Mouse (Mus musculus) hindbrain, embryonic 11.5 days (tissue): ENCODE measurements around the gene Map3k6. TPM values are rescaled to one million over a fixed set of nuclear protein-coding genes. Genes with fewer than 3 reads are reported as not detected.

Source experiments
- ATAC-seq: fragments of 200-750 bp; cut with Nextera tagmentation; 2 replicates; pipeline ENCODE4 v1.8.0; 2017; ENCODE audit warnings: mild to moderate bottlenecking, moderate TSS enrichment, moderate library complexity; ENCODE audit not compliant: low FRiP score
- DNase-seq: peaks from one replicate; pipeline ENCODE4 v3.0.0-alpha.2; 2015; ENCODE audit warnings: low spot score
- H3K27ac ChIP-seq: fragments of 300-500 bp; sonication (generic); 2 replicates; pipeline ENCODE4 v1.5.1; 2014; ENCODE audit warnings: mild to moderate bottlenecking, low read depth, low read length
- H3K27me3 ChIP-seq: fragments of 300-500 bp; sonication (generic); 2 replicates; pipeline ENCODE4 v1.6.1; 2014; ENCODE audit warnings: mild to moderate bottlenecking, low read length, moderate library complexity, mixed read lengths; ENCODE audit not compliant: control insufficient read depth, insufficient read depth
- H3K36me3 ChIP-seq: fragments of 300-500 bp; sonication (generic); 2 replicates; pipeline ENCODE4 v1.6.1; 2014; ENCODE audit warnings: mild to moderate bottlenecking, low read length, moderate library complexity, mixed read lengths; ENCODE audit not compliant: control insufficient read depth, insufficient read depth
- H3K4me1 ChIP-seq: fragments of 300-500 bp; sonication (generic); replicated peaks from 2 replicates; pipeline ENCODE4 v1.6.1; 2014; ENCODE audit warnings: low read length, mixed read lengths; ENCODE audit not compliant: control insufficient read depth, insufficient read depth
- H3K4me2 ChIP-seq: fragments of 300-500 bp; sonication (generic); replicated peaks from 2 replicates; pipeline ENCODE4 v1.6.1; 2014; ENCODE audit warnings: mild to moderate bottlenecking, low read depth, low read length
- H3K4me3 ChIP-seq: fragments of 300-500 bp; sonication (generic); 2 replicates; pipeline ENCODE4 v1.5.1; 2014; ENCODE audit warnings: low read depth, low read length
- H3K9ac ChIP-seq: fragments of 300-500 bp; sonication (generic); 2 replicates; pipeline ENCODE4 v1.6.1; 2014; ENCODE audit warnings: low read depth, low read length
- H3K9me3 ChIP-seq: fragments of 300-500 bp; sonication (generic); 2 replicates; pipeline ENCODE4 v1.6.1; 2016; ENCODE audit warnings: low read length; ENCODE audit not compliant: control insufficient read depth
- WGBS: fragments of 180-500 bp; shearing (Covaris S2); extraction: QIAGEN DNeasy Blood & Tissue Kit; methylation state at CpG from one replicate; pipeline ENCODE4 v1.1.7; 2014; 5-methylcytosine and 5-hydroxymethylcytosine counted together
- polyA plus RNA-seq: library from polyadenylated mRNA; unstranded; fragments of >200 nt; fragmentation: Nextera tagmentation; extraction: Ambion mirVana; gene quantifications from 2 replicates; pipeline ENCODE4 v1.2.1, GENCODE M21; 2014

Gene Map3k6
- polyA plus RNA-seq, 1 experiment from 2014 or later: 3.0 TPM

DNA sequence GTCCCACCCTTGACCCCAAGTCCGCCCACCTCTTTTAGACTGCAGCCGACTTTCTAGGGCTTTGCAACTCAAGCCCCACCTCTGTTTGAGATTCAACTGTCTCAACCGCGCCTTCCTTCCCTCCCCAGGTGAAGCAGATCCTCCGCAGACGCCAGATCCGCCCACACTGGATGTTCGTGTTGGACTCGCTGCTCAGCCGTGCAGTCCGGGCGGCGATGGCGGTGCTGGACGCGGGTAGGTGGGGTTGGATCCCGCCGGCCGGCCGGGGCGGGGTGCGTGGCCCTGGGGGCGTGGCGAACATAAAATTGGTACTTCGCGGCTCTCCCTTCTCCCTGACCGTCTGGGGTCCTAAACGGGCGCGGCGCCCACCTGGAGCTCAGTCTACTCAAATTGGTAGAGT lies 10.6 kb downstream of the Map3k6 start:
- peaks cover 7% of the 10 kb centered on the region; the same call in 1 of the 2 replicates for H3K4me1 ChIP-seq
- peak overlapping the region; percentile 46 for H3K4me2 ChIP-seq
- ATAC-seq: no peak
- peak overlapping the region; percentile 32 for H3K4me3 ChIP-seq
- H3K27me3 ChIP-seq: peaks cover 52% of the 10 kb centered on the region
- DNase-seq: peak; percentile 38
- peak overlapping the region; percentile 42; the same call in 1 of the 2 replicates for H3K9ac ChIP-seq
- WGBS: 2% methylated on average over 30 of the region's 31 CpGs
- no peak overlapping the region for H3K27ac ChIP-seq
- no peaks in the 10 kb centered on the region for H3K9me3 ChIP-seq
- no peaks in the 10 kb centered on the region for H3K36me3 ChIP-seq

DNA sequence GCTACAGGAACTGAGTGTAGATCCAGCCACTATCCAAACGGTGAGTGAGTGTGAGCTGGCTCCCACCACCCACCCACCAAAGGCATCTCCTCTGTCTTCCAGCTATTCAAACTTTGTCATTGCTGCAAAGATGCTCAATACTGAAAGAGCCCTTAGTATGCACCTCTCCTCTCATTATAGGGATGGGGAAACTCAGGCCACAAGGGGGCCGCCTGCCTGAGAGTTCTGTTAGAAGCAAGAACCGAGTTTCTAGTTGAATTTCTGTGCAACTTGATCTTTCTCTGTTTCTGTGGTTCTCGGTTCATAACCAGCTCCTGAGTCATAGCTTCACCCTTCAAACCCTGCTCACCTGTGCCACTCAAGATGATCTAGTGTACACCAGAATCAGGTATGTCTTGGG lies 11.5 kb downstream of the Map3k6 start:
- Histone ChIP-seq H3K9me3 (no peaks in the 10 kb centered on the region), H3K36me3 (no peaks in the 10 kb centered on the region), H3K9ac (no peak overlapping the region), H3K4me3 (no peak overlapping the region), H3K4me2 (no peak overlapping the region), H3K27me3 (peaks cover 55% of the 10 kb centered on the region), H3K27ac (no peak overlapping the region), H3K4me1 (peaks cover 7% of the 10 kb centered on the region; the same call in 1 of the 2 replicates)
- ATAC-seq (no peak), DNase-seq (no peak)
- 37% methylated on average over 4 of the region's 4 CpGs for WGBS

DNA sequence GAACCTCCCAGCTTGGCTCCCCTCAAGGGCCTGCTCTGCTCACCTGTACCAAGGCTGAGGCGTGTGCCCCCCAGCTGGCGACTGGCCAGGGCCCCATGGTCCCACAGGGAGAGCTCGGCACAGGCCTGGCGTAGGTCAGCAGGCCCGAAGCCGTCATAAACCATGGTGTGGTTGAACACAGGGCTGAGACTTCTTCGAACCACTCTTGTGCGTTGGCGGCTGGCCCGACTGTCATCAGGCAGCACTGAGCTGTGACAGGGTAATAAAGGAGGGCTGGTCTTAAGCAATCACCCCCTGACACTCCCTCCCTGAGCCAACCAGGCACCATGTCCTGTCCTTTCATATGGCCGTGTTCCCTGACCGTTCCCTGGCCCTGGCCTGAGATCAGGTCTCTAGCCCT lies 12.8 kb downstream of the Map3k6 start:
- H3K4me1 ChIP-seq: peaks cover 7% of the 10 kb centered on the region; the same call in 1 of the 2 replicates
- no peak overlapping the region for H3K9ac ChIP-seq
- H3K27ac ChIP-seq: no peak overlapping the region
- no peak overlapping the region for H3K4me2 ChIP-seq
- DNase-seq: no peak
- ATAC-seq: no peak
- H3K9me3 ChIP-seq: no peaks in the 10 kb centered on the region
- no peaks in the 10 kb centered on the region for H3K36me3 ChIP-seq
- WGBS: 79% methylated on average over 12 of the region's 12 CpGs
- H3K27me3 ChIP-seq: peaks cover 50% of the 10 kb centered on the region
- no peak overlapping the region for H3K4me3 ChIP-seq

DNA sequence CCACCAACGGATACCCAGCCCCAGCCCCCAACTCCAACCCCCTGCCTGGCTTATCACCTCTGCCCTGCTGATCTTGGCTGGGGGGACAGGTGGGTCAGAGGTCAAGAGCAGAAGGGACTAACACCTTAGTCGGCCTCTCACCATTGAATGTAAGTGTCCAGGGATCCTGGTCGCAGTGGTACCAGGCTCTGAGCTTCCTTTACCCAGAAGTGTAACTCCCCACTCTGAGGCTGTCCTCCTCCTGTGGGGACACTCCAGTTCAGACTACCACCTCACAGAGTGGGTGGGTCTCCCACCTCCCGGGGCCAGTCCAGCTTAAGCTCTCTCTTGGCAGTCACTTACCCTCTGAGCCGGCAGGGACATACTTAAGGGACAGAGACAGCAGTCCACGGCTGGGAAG lies 14.8 kb downstream of the Map3k6 start:
- Histone ChIP-seq H3K4me1 (peaks cover 7% of the 10 kb centered on the region; the same call in 1 of the 2 replicates), H3K27me3 (peaks cover 37% of the 10 kb centered on the region), H3K4me3 (no peak overlapping the region), H3K9ac (no peak overlapping the region), H3K36me3 (no peaks in the 10 kb centered on the region), H3K27ac (no peak overlapping the region), H3K9me3 (no peaks in the 10 kb centered on the region), H3K4me2 (no peak overlapping the region)
- WGBS: 63% methylated on average over 6 of the region's 6 CpGs
- no peak for DNase-seq
- no peak for ATAC-seq

DNA sequence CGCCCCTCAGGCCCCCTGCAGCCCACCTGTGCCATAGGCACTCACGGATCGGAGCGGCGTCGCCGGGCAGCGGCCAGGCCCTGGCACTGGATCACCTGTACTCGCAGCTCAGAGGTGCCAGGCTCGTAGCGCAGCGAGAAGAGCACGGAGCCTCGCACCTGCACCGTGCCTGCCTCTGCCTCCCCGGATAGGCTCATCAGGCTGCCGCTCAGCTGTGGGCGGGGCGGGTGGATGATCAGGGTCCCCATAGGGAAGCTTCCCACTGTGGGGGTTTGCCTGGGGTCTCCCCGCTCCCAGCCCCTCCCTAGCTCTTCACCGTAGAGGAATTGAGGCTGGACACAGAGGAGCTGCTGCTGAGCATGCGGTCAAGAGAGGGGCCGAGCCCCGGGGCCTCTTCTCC lies 16.2 kb downstream of the Map3k6 start:
- Histone ChIP-seq H3K36me3 (no peaks in the 10 kb centered on the region), H3K4me1 (no peaks in the 10 kb centered on the region), H3K27ac (no peak overlapping the region), H3K4me2 (no peak overlapping the region), H3K27me3 (peaks cover 23% of the 10 kb centered on the region), H3K9ac (no peak overlapping the region), H3K9me3 (no peaks in the 10 kb centered on the region), H3K4me3 (no peak overlapping the region)
- 24% methylated on average over 24 of the region's 24 CpGs for WGBS
- DNase-seq (no peak), ATAC-seq (no peak)

DNA sequence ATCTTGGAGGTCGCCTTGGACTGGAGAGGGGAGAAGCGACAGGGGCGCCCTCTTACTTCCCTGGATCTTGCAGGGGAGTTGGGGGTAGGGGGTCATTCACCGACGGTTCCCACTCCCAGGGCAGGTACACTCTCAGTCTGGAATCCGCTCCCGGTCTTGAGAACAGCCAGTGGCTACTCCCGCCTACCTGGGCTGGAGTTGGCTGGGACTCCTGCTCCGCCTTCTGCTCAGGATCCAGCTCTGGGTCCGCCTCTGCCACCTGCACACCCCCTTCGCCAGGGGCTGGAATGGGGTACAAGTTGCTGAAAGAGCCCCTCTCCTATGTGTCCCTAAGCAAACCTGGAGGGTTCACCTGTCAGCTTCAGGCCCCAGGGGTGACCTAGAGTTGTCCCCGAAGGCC lies 16.6 kb downstream of the Map3k6 start:
- Histone ChIP-seq H3K4me2 (no peak overlapping the region), H3K4me3 (no peak overlapping the region), H3K4me1 (no peaks in the 10 kb centered on the region), H3K9ac (no peak overlapping the region), H3K27me3 (peaks cover 19% of the 10 kb centered on the region), H3K27ac (no peak overlapping the region), H3K36me3 (no peaks in the 10 kb centered on the region), H3K9me3 (no peaks in the 10 kb centered on the region)
- 27% methylated on average over 12 of the region's 12 CpGs for WGBS
- no peak for DNase-seq
- ATAC-seq: no peak

DNA sequence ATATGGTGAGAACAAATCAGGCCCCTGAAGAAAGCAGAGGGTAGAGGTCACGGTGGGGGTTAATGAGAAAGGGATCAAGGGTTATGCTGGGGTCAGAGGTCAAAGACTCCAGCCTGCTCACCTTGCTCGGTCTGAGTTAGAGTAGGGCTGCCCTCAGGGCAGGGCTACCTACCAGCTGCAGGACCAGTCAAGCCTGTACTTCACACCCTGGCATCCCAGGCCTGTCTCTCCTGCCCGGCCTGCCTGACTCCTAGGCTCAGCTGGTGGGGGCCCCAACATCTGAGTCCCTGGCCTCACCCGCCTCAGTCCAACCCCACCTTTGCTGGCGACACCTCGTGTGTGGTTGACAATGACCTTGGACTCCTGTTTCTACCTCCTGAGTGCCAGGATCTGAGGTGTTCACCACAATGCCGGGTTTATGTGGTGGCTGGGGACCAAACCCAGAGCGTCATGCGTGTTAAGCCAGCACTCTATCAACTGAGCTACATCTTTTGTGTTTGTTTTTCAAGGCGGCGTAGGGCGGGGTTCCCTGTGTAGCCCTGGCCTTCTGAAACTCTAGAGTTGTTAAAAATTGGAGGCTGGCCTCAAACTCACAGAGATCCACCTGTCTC lies 17.3 kb downstream of the Map3k6 start:
- DNase-seq: no peak
- ATAC-seq: no peak
- Histone ChIP-seq H3K27me3 (peaks cover 15% of the 10 kb centered on the region), H3K4me3 (no peak overlapping the region), H3K9ac (no peak overlapping the region), H3K4me2 (no peak overlapping the region), H3K4me1 (no peaks in the 10 kb centered on the region), H3K9me3 (no peaks in the 10 kb centered on the region), H3K27ac (no peak overlapping the region), H3K36me3 (no peaks in the 10 kb centered on the region)
- WGBS: 78% methylated on average over 12 of the region's 12 CpGs

DNA sequence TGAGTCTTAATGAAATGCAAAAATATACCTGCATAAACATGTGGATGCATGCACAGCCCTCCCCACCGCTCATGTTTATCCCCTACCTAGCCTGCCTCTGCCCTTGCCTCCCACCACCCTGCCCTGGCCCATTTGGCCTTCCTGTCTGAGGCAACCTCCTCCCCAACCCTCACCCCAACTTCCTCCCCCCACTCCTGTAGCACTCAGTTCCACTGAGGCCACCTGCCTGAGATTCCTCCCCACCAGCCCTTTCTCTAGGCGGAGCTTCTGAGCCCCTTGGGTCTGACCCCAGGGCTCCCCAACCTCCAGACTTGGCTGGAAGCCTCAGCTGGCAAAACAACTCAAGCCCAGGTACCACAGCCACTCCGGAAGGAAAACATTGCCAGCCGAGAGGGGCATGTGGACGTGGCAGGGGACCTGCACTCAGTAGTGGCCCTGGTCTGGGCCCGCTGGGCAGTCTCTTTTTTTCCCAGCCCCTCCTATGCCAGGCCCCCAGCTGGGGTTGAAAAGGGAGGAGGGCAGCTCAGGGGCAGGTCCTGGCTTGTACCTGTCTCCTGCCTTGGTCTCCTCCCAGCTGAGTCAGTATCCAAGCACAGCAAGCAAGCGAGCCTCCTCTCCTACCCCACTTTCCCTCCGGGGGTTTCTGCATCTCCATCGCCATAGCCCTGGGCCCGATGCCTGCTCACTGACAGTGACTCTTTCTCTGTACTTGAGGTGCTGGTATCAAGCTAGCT lies 21.2 kb downstream of the Map3k6 start:
- Histone ChIP-seq H3K27ac (no peak overlapping the region), H3K4me2 (no peak overlapping the region), H3K9ac (no peak overlapping the region), H3K36me3 (peaks cover 9% of the 10 kb centered on the region), H3K27me3 (peaks cover 4% of the 10 kb centered on the region; the same call in 1 of the 2 replicates), H3K4me1 (no peaks in the 10 kb centered on the region), H3K9me3 (no peaks in the 10 kb centered on the region), H3K4me3 (no peak overlapping the region)
- WGBS: 45% methylated on average over 10 of the region's 10 CpGs
- ATAC-seq (no peak), DNase-seq (no peak)

DNA sequence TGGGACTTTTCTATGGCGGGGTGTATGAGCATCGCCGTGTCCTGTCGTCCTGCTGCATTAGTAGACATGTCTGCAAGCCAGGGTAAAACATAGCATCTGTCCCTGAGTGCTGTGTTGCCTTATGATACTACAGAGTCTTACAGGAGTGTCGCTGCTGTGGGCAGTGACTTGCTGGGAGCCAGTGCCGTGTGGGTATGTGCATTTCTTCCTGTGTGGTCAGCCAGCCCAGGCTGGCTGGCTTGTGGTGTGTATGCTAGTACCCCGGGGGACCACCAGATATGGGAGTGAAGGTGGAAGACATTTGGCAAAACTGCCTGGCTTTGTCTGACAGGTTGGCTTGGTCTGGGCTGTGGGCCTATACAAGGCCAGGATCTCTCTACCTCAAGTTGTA lies 21.8 kb downstream of the Map3k6 start:
- WGBS: 61% methylated on average over 7 of the region's 7 CpGs
- H3K9ac ChIP-seq: no peak overlapping the region
- no peak for ATAC-seq
- peaks cover 2% of the 10 kb centered on the region; the same call in 1 of the 2 replicates for H3K27me3 ChIP-seq
- H3K36me3 ChIP-seq: peaks cover 9% of the 10 kb centered on the region
- no peak for DNase-seq
- H3K4me3 ChIP-seq: no peak overlapping the region
- H3K9me3 ChIP-seq: no peaks in the 10 kb centered on the region
- H3K4me2 ChIP-seq: no peak overlapping the region
- no peak overlapping the region for H3K27ac ChIP-seq
- no peaks in the 10 kb centered on the region for H3K4me1 ChIP-seq
